23 mouse cellular contexts compared by ENCODE assay signal in the genomic region with DNA sequence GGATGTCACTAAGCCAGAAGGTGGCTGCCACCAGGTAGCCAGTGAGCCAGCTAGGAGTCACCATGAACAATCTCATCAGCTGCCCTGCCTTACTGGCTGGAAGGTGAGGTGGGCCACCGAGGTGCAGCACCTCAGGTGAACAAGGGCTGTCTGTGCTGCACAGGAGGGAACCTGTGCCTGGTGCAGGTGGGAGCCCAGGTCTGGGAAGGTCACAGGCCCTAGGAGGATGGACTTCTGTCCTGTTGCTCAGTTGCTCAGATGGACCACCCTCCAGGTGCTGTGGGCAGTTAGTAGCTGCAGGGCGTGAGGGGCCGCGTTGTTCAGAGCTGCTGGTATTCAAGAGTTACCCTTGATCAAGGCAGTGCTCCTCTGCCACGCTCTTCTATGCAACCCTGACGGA. TPM values are rescaled to one million over a fixed set of nuclear protein-coding genes. Genes with fewer than 3 reads are reported as not detected.
"Had no signal": no experiment of that assay in that cellular context is flagged by ENCODE, and none has a peak within 500 bp of the region (broad histone marks: within the 10 kb centered on the region; RNA-seq: fewer than 3 reads in every experiment).

No protein-coding gene starts in this region.

- H3K4me2 ChIP-seq: lung, embryonic 14.5 days; midbrain, embryonic 12.5 days; neural tube, embryonic 13.5 days; neural tube, embryonic 15.5 days had no signal

- H3K27me3 ChIP-seq: midbrain, embryonic 12.5 days; neural tube, embryonic 13.5 days; neural tube, embryonic 15.5 days had no signal

- ATAC-seq: midbrain, embryonic 16.5 days had no signal

- H3K9ac ChIP-seq: lung, embryonic 14.5 days; midbrain, embryonic 12.5 days; neural tube, embryonic 13.5 days; neural tube, embryonic 15.5 days had no signal

- H3K4me1 ChIP-seq: midbrain, embryonic 10.5 days; midbrain, embryonic 12.5 days; neural tube, embryonic 13.5 days; neural tube, embryonic 15.5 days had no signal

- H3K4me3 ChIP-seq: midbrain, embryonic 10.5 days; midbrain, embryonic 12.5 days; myocyte; neural tube, embryonic 13.5 days; neural tube, embryonic 15.5 days had no signal

- DNase-seq: lung, adult 18-20 months; right cerebral cortex, adult 18-20 months; right cerebral cortex, postnatal 25 days; right cerebral cortex, postnatal 4 days; spleen, adult 18-20 months; thymus, adult 18-20 months had no signal

- H3K9me3 ChIP-seq: midbrain, embryonic 10.5 days; neural tube, embryonic 15.5 days had no signal

- H3K27ac ChIP-seq: midbrain, embryonic 10.5 days; midbrain, embryonic 12.5 days; neural tube, embryonic 13.5 days; neural tube, embryonic 15.5 days had no signal

RNA-seq across cellular contexts. Expression of gene Atcay, which starts 13.8 kb away (rescaled TPM):
- total RNA-seq: megakaryocyte, adult 5-6 weeks; megakaryocyte-erythroid progenitor cell, adult 5-6 weeks had no signal
- polyA plus RNA-seq: lung, embryonic 14.5 days had no signal

RNA-seq across cellular contexts. Expression of gene Nmrk2, which starts 15.0 kb away (rescaled TPM):
- total RNA-seq: megakaryocyte, adult 5-6 weeks; megakaryocyte-erythroid progenitor cell, adult 5-6 weeks had no signal
- polyA plus RNA-seq: lung, embryonic 14.5 days; midbrain, embryonic 10.5 days; midbrain, embryonic 12.5 days; midbrain, embryonic 16.5 days; neural tube, embryonic 13.5 days; small intestine, adult 2 months; urinary bladder, adult 2 months had no signal

RNA-seq across cellular contexts. Expression of gene 4930442H23Rik, which starts 33.2 kb away (rescaled TPM):
- total RNA-seq: megakaryocyte, adult 5-6 weeks; megakaryocyte-erythroid progenitor cell, adult 5-6 weeks had no signal
- polyA plus RNA-seq: liver, embryonic 16.5 days; lung, embryonic 14.5 days; lung, embryonic 16.5 days; midbrain, embryonic 12.5 days; midbrain, embryonic 16.5 days; neural tube, embryonic 11.5 days; neural tube, embryonic 13.5 days; neural tube, embryonic 15.5 days; small intestine, adult 2 months; stomach, embryonic 14.5 days; stomach, embryonic 16.5 days; thymus, postnatal 0 days; urinary bladder, adult 2 months had no signal
